In the genomic region with DNA sequence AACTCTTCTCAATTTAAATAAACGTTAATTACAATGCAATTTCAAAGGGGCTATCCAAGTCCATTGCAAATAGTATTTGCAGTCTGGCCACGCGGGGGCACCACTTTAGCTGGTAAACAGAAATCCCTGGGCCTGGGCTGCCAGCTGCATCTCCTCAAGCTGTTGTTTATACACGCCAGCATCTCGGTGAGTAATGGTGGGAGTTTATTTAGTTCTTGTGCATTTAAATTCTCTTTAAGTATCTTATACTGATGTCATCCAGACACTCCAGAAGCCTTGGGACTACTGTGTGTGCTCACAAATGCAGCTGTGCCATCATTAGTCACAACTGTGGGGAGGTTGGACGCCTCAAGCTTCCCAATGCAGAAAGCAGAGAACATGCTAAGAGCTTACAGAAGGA, we compare ENCODE assay signal across 8 mouse cellular contexts. TPM values are rescaled to one million over a fixed set of nuclear protein-coding genes. Genes with fewer than 3 reads are reported as not detected.
A peak's percentile ranks its signal among the peaks of the same experiment; 100 is the strongest.
DNase-seq lines count a peak whose midpoint lies in the region; ATAC-seq and TF ChIP-seq lines count a peak whose summit lies in the region.

No protein-coding gene starts in this region.

- 28% methylated on average over 6 of the region's 6 CpGs for WGBS in midbrain, embryonic 14.5 days
- 22% methylated on average over 6 of the region's 6 CpGs for WGBS in midbrain, embryonic 16.5 days

- peak; percentile 77 for TF ChIP-seq CTCF in gastrocnemius, adult 2 months (IDR thresholded peaks at IDR 0.05)

- intact Hi-C loops in gastrocnemius, adult 2 months (cut with DNase I): loop anchor here (10.0 kb wide), 1 partner anchor 197 kb away; no protein-coding TSS in a partner anchor
- intact Hi-C loops in left cerebral cortex, postnatal 36 days (cut with DNase I): loop anchor here (5.0 kb wide), 2 partner anchors 120 to 135 kb away; no protein-coding TSS in a partner anchor

- no peak overlapping the region for H3K4me2 ChIP-seq in midbrain, embryonic 14.5 days (ENCODE audit: low read length)
- H3K4me2 ChIP-seq in midbrain, embryonic 16.5 days (ENCODE audit: low read length): no peak overlapping the region

- no peaks in the 10 kb centered on the region for H3K36me3 ChIP-seq in midbrain, embryonic 14.5 days (ENCODE audit: control insufficient read depth, insufficient read depth, low read length)
- no peaks in the 10 kb centered on the region for H3K36me3 ChIP-seq in midbrain, embryonic 16.5 days (ENCODE audit: control insufficient read depth, insufficient read depth, low read length)

- no peak overlapping the region for H3K27ac ChIP-seq in midbrain, embryonic 14.5 days (replicated peaks; ENCODE audit: low read depth, low read length)
- H3K27ac ChIP-seq in midbrain, embryonic 16.5 days (ENCODE audit: low read length): no peak overlapping the region
- H3K27ac ChIP-seq in gastrocnemius, adult 2 months: no peak overlapping the region

- no peak overlapping the region for H3K4me3 ChIP-seq in midbrain, embryonic 14.5 days (replicated peaks; ENCODE audit: low read depth, low read length)
- no peak overlapping the region for H3K4me3 ChIP-seq in midbrain, embryonic 16.5 days (ENCODE audit: low read depth, low read length)
- no peak overlapping the region for H3K4me3 ChIP-seq in gastrocnemius, adult 2 months

- peak; percentile 83 for DNase-seq in midbrain, embryonic 14.5 days
- DNase-seq in cerebellum, postnatal 25 days: peak; percentile 73 to 86
- peak; percentile 80 for DNase-seq in gastrocnemius, adult 2 months
- peak; percentile 49 to 71 for DNase-seq in kidney, adult 8-10 months
- peak; percentile 48 to 56 for DNase-seq in left cerebral cortex, postnatal 36 days (ENCODE audit: low spot score in 2 of 2)
- DNase-seq in ovary, adult 18-20 months (ENCODE audit: low spot score): peak; percentile 39
- DNase-seq in thymus, postnatal 0 days (ENCODE audit: low spot score): peak; percentile 69

- H3K9ac ChIP-seq in midbrain, embryonic 14.5 days (replicated peaks; ENCODE audit: low read length): no peak overlapping the region
- H3K9ac ChIP-seq in midbrain, embryonic 16.5 days (ENCODE audit: low read depth, low read length): no peak overlapping the region

- ATAC-seq in midbrain, embryonic 14.5 days (ENCODE audit: low FRiP score, low TSS enrichment): no peak
- ATAC-seq in midbrain, embryonic 16.5 days: no peak

- no peaks in the 10 kb centered on the region for H3K4me1 ChIP-seq in midbrain, embryonic 14.5 days (ENCODE audit: control insufficient read depth, insufficient read depth, low read length)
- H3K4me1 ChIP-seq in midbrain, embryonic 16.5 days (ENCODE audit: control insufficient read depth, insufficient read depth, low read length): no peaks in the 10 kb centered on the region

- no peaks in the 10 kb centered on the region for H3K27me3 ChIP-seq in midbrain, embryonic 14.5 days (ENCODE audit: control insufficient read depth, insufficient read depth, low read length)
- H3K27me3 ChIP-seq in midbrain, embryonic 16.5 days (ENCODE audit: control insufficient read depth, insufficient read depth, low read depth, low read length): no peaks in the 10 kb centered on the region

- no peaks in the 10 kb centered on the region for H3K9me3 ChIP-seq in midbrain, embryonic 14.5 days (ENCODE audit: control insufficient read depth, low read length)
- H3K9me3 ChIP-seq in midbrain, embryonic 16.5 days (replicated peaks; ENCODE audit: control insufficient read depth, low read length, poor library complexity, severe bottlenecking): no peaks in the 10 kb centered on the region

RNA-seq across cellular contexts. Expression of gene Cpt2, which starts 13.9 kb away (rescaled TPM):
- 11.2 and 17.5 TPM in 2 replicates for polyA plus RNA-seq in midbrain, embryonic 14.5 days (2014; fragmentation: Nextera tagmentation; extraction: Ambion mirVana)
- polyA plus RNA-seq in midbrain, embryonic 16.5 days (2015; fragmentation: Nextera tagmentation; extraction: Ambion mirVana): 11.6 and 14.3 TPM in 2 replicates
- 100 to 1,000 TPM in 1 of 2 experiments, 10 to 100 TPM in 1; 61.5 to 103 TPM for total RNA-seq in gastrocnemius, adult 2 months (2021)
- 1 to 10 TPM; 6.5 to 6.7 TPM for total RNA-seq in left cerebral cortex, postnatal 36 days (2021)
- polyA plus RNA-seq in thymus, postnatal 0 days (2015; fragmentation: Nextera tagmentation; extraction: Ambion mirVana): 20.7 and 20.9 TPM in 2 replicates

RNA-seq across cellular contexts. Expression of gene Slc1a7, which starts 30.8 kb away (rescaled TPM):
- polyA plus RNA-seq in midbrain, embryonic 14.5 days (2014; fragmentation: Nextera tagmentation; extraction: Ambion mirVana): not detected in 2 replicates
- 0.15 TPM in 1 of 2 replicates, not detected in the other for polyA plus RNA-seq in midbrain, embryonic 16.5 days (2015; fragmentation: Nextera tagmentation; extraction: Ambion mirVana)
- under 1 TPM; 0.10 to 0.17 TPM for total RNA-seq in gastrocnemius, adult 2 months (2021)
- under 1 TPM; 0.72 to 0.79 TPM for total RNA-seq in left cerebral cortex, postnatal 36 days (2021)
- polyA plus RNA-seq in thymus, postnatal 0 days (2015; fragmentation: Nextera tagmentation; extraction: Ambion mirVana): not detected in 2 replicates

RNA-seq across cellular contexts. Expression of gene 0610037L13Rik, which starts 47.7 kb away (rescaled TPM):
- polyA plus RNA-seq in midbrain, embryonic 14.5 days (2014; fragmentation: Nextera tagmentation; extraction: Ambion mirVana): 96.6 and 103 TPM in 2 replicates
- polyA plus RNA-seq in midbrain, embryonic 16.5 days (2015; fragmentation: Nextera tagmentation; extraction: Ambion mirVana): 86.7 and 88.1 TPM in 2 replicates
- 10 to 100 TPM; 41.9 to 50.1 TPM for total RNA-seq in gastrocnemius, adult 2 months (2021)
- 10 to 100 TPM; 57.2 to 58.9 TPM for total RNA-seq in left cerebral cortex, postnatal 36 days (2021)
- 78.3 and 81.5 TPM in 2 replicates for polyA plus RNA-seq in thymus, postnatal 0 days (2015; fragmentation: Nextera tagmentation; extraction: Ambion mirVana)

RNA-seq across cellular contexts. Expression of gene Magoh, which starts 57.8 kb away (rescaled TPM):
- polyA plus RNA-seq in midbrain, embryonic 14.5 days (2014; fragmentation: Nextera tagmentation; extraction: Ambion mirVana): 130 and 136 TPM in 2 replicates
- polyA plus RNA-seq in midbrain, embryonic 16.5 days (2015; fragmentation: Nextera tagmentation; extraction: Ambion mirVana): 103 and 108 TPM in 2 replicates
- total RNA-seq in gastrocnemius, adult 2 months (2021): 10 to 100 TPM; 25.6 to 30.0 TPM
- total RNA-seq in left cerebral cortex, postnatal 36 days (2021): 10 to 100 TPM; 35.2 to 43.4 TPM
- polyA plus RNA-seq in thymus, postnatal 0 days (2015; fragmentation: Nextera tagmentation; extraction: Ambion mirVana): 293 and 314 TPM in 2 replicates
